Mouse (Mus musculus): ENCODE data around the gene Vmn1r214.

Vmn1r214 gene

GRCm38 (mm10) chr13:23030118-23030517 is at the start of gene Vmn1r214:
Gene Vmn1r214 (plus strand): TSS chr13:23030418.
- no peak for DNase-seq (ENCODE audit: low read depth)

- no peak for DNase-seq (ENCODE audit: low read depth)
Measured at GRCm38 (mm10) chr13:22990214-22990891, 39.9 kb upstream of the Vmn1r214 start.

DNA sequence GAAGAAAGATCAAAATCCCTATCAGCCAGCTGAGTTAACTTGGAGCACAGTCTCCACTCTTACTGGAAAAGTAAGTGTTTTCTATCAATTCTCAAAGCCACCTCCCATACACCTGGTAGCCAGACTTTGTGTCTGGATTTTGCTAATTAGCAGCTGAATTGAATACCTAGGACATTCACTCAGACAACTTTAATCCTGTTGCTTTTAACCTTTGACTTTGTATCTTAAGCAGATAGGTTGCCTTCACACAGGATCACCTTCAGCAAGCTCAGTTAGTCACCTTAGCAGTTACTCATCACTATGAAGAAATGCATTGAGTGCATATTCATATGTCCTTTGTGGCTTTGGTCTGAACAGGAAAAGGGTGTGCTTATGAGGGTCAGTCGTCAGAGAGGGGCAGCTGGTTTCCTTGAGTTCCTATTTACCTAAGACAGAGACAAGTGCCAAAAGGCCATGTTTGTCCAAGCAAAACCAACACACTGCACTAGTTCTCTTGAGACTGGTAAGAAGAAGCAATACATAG is 38.0 kb upstream of the Vmn1r214 start:
- DNase-seq (ENCODE audit: low read depth) = no peak

- no peak for DNase-seq (ENCODE audit: low read depth)
Measured at GRCm38 (mm10) chr13:22992721-22993120, 37.5 kb upstream of the Vmn1r214 start.

DNA sequence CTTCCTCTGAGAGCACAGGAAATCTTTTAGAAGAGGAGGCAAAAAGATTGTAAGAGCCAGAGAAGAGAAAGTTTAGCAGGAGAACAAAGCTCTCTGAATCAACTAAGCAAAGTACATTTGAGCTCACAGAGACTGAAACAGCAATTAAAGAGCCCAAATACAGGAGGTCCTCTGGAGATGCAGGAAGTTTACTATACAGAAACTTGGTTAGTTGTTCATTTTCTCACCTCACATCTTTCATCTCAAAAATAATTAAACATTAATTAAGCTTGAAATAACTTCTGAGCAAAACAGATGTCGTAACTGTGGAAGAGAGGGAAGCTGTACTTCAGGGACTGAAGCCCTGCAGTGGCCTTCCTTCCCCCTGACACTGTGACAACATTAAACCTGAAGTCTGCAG is 22.9 kb upstream of the Vmn1r214 start, which contains the start of gene Vmn1r213:
Gene Vmn1r213 (plus strand): TSS at position 301 of the 400 bp plus-strand sequence.
- no peak for DNase-seq (ENCODE audit: low read depth)

DNA sequence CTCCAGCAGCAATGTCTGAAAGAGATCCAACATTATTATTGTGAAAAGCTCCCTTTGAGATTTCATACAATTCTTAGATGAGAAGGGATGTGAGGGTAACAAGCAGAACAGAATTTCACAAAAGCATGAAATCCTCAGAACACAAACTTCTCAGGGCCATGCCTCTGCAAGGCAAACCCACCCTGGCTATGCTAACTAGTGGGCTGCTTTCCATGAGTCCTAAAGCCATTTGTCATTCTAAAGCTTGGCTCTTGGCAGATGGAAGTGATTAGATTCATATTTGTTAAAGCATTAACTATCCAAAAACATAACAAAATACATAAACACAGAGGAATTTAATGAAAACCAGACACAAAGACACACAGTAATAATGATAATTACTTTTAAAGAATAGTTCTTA is 12.1 kb upstream of the Vmn1r214 start:
- no peak for DNase-seq (ENCODE audit: low read depth)

DNA sequence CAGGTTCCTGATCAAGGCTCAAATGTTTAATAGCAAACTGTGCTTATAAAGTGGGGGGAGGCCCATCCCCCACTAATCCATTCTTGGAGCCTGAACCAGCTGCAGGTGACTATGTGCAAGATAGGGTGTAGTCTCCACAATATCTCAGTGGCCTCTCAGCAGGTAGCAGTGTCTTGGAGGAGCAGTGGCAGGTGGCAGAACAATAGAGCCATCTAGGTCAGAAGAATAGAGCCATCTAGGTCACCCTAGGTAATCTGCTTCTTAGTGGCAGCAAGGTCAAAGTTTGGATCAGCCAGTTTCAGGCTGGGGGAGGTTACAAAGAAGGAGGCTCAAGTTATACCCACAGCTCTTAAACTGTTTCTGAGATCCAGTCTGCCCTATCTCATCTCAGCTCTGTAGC is 5.4 kb upstream of the Vmn1r214 start:
- no peak for DNase-seq (ENCODE audit: low read depth)

DNA sequence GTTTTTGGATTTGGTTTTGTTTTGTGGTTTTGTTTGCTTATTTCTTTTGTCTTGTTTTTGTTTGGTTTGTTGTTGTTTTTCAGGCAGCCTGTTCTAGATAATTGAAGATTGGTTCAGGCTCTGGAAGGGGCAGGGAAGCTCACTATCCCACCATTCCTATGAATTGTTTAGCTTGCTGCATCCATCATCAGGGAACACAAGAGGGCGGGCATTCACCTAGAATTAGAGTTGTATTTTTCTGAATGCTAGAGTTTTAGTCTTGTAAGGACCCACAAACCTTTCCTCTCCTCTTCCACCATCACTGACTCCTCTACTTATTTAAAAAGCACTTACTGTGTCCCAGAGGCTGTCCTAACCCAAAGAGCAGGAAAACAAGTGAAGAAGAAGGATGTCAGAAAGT is 27.6 kb downstream of the Vmn1r214 start:
- no peak for DNase-seq (ENCODE audit: low read depth)

DNA sequence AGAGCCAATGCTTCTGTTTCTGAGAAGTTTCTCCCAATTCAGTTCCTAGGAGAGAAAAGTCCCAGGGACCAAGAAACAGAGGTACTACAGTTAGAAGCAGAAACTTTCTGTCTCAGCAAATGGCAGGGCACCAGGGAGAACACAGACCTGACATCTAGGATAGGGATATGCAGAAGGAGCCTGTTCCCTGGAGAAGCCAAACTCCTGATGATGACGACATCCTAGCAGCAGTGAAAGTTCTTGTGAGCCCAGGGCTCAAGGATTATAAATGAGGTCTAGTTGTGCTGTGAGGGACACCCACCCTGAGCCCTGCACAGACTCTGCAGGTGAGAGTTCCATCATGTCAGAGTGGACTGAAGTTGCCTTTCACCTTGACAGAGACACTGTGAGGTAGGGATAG is 37.5 kb downstream of the Vmn1r214 start, which contains the start of gene Vmn1r215:
Gene Vmn1r215 (plus strand): TSS at position 301 of the 400 bp plus-strand sequence.
- no peak for DNase-seq (ENCODE audit: low read depth)

DNA sequence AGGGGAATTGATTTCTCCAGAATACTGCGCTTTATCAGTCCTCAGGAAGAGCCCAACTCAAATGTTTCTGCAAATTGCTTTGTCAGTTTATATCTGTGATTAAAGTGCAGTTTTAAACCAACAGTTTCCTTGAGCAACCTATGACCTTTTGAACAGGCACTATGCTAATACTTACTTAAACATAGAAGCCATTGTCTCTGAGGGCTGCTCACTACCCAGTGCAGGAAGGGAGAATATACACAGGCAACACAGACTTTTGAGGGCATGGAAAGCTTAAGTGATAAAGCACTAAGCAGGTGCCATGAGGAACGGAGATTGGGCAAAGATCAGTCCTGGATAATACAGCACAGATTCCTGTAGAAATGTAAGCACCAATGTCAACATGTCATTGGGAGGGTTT is 39.1 kb downstream of the Vmn1r214 start:
- DNase-seq (ENCODE audit: low read depth) = no peak
